Mouse (Mus musculus) adrenal gland (tissue): ENCODE measurements around the gene Zfp646.

Source experiments
- intact Hi-C: fragments of 180-260 bp; cut with DNase I; formaldehyde crosslinking; loops from one replicate; pipeline ENCODE4 v1.15.1; 2025

Zfp646 gene

DNA sequence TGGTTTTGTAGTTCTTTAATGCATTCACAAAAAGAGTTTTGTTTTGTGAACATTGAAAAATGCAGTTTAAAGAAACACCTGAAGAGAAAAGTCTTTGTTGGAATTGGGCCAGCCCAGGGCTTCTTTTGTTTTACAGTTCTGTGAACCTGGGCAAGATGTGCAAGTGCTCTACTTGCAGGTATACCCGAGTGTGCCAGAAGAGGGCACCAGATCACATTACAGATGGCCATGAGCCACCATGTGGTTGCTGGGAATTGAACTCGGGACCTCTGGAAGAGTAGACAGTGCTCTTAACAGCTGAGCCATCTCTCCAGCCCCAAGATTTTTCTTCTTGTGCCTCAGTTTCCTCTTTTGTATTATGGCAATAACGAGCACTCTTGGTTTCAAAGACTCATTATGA lies 42.2 kb downstream of the Zfp646 start:
- intact Hi-C loops, result no loop called here

DNA sequence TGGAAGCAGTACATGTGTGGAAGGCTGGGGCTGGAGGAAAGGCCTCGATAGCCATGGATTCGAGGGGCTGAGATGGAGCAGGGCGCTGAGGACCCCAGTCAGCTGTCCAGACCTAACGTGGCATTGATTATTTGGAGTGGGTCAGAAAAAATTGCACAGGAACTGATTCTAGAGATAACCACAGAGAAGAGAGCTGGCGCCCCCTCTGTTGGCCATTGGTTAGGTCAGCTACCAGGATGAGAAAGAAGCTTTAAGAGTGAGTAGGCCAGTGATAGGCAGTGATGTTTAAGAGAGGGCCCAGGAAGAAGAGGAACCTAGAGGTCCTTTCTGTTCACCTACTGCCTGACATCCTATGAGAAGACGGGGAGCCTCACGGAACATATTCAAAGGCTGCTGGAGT lies 43.3 kb downstream of the Zfp646 start:
- intact Hi-C loops, result no loop called here

DNA sequence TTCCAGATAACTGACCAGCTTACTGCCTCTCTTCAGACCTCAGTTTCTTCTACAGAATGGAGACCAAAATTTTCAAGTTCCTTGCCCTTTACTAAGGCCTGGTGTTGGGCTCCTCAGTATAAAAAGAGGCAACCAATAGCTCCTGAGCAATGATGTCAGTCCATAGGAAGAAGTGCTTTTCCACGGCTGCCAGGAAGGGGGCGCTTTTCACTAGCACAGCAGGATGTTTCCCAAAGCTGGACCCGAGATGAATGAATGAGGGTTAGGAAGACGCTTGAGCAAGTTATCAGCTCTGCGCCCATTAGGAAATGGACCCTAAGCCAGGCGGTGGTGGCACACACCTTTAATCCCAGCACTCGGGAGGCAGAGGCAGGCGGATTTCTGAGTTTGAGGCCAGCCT lies 45.5 kb downstream of the Zfp646 start:
- intact Hi-C loops, result no loop called here

DNA sequence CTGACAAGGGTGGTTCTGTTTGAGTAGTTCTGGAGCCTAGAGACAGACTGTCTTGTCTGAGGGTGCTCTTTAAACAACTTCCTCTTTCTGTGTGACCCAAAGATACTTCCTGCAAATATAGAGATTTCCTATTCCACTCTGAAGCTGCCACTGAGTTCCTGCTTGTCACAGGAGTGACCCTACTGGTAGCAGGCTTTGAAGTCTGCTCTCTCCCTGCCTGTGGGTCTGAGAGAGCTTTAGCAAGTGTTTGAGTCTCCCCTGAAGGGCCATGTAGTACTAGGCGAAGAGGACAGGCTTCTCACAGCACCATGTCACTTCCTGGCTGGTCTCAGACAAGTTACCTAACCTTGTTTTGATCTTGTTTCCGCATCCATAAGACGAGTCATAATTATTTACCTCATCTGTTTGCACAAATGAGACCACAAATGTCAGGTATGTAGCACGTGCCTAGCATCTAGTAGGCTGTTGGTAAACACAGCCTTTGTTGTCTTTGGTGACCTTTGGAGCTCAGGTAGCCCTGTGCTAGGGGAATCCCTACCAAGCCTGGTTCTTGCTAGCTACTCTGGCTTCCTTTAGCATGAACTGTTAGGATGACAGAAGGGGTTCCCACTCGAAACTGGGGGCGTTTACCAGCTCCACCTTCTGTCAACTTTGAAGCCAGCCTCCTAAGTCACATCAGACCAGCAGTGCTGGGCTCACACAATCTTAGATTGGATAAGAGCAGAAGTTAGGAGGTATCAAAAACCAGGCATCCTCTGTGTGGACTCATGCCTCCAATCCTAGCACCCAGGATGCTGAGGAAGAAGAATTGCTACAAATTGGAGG lies 46.6 kb downstream of the Zfp646 start:
- intact Hi-C loops, result no loop called here

DNA sequence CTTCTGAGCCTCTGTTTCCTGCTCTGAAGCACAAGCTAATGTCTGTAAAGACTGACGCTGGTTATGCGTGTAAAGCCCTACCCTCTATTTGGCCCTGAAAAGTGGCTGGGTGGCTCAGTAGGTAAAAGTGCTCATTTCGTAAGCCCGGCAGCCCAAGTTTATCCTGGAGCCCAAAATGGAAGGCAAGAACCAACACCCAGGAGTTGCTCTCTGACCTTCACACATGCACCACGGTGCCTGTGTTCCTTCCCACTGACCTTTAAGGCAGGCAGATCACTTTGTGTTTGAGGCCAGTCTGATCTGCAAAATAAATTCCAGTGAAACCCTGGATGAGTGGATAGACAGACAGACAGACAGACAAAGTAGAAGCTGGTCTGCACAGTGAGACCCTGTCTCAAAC lies 47.7 kb downstream of the Zfp646 start:
- intact Hi-C loops, result no loop called here

DNA sequence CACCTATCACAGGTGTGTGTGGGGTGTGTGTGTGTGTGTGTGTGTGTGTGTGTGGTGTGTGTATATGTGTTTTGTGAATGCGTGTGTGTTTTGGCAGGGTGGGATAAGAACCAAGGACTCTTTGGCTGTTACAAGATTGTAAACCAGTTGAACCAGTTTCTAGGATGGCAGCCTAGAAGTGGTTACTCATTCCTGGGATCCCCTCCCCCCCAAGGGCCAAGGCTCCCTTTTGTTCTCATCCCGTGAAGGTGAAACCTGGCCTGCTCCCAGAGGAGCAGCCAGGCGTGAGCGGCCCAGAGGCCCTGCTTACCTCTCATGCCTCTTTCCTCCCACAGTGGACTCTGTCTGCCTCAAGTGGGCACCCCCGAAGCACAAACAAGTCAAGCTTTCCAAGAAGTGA lies 49.2 kb downstream of the Zfp646 start:
- intact Hi-C loops, result no loop called here

DNA sequence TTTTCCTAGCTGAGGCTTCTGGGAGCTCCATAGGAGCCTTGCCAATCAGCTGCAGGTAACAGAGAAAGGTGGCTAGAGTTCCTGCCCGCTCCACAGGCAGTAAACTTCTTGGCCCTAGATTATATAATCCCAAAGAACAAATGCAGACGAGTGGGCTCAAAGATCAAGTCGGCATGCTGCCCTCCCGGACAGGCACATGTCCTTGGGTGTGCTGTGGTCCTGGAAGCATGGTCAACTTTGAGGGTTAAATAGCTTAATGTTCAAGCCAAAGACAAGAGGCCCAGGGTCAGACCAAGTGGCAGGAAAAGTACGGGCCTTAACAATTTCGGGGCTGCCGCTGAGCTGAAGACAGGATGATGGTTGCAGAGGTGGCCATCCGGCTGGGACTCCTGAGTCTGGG lies 50.0 kb downstream of the Zfp646 start:
- intact Hi-C loops, result no loop called here

DNA sequence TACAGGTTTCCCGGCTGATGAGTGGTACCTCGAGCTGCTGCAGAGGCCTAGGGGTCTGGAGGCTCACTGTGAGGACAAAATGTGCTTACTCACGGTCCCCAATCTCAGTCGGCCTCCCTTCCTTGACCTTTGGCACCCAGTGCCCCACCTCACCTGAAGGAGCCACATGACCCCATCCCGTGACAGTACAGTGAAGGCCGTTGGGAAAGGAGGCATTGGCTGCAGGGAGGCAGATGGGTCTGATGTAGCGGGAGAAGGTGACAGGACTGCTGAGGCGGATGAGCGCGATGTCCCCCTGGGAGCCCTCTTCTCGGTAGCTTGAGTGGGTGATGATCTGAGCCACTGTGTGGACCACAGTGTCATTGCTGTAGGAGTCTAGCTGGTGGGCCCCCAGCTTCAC lies 50.8 kb downstream of the Zfp646 start:
- intact Hi-C loops, result no loop called here

DNA sequence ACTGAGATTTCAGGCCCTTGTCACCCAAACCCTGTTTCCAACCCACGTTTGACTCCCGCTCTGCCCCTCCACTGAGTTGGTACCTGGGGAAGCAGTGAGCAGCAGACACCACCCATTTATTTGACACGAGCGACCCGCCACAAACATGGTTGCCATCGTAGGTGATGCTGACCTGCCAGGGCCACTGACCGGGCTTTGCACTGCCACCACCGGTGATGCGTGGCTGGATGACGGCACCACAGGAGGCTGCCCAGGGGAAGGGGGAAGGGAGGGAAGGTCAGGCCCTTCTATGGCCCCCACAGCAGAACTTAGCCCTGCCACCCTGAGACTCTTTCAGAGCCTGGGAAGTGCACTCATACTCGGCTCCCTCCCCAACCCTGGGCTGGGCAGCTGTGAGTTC lies 51.7 kb downstream of the Zfp646 start:
- intact Hi-C loops, result no loop called here

DNA sequence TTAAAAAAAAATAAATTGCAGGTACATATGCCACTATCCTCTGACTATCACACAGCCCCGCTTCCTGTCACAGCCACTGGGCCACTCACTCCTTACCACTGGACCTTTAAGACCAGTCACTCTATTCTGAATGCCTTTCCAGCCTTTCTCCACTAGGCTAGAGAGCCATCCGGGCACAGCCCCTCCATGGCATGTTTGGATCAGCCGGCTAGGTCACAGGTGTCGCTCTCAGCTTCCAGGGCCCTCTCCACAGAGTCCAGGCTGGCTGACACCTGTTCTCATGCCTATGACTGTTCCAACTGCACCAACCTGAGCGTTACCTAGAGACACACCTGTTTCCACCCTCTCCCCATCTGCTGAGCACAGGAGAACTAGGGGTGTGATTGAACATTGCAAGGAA lies 52.6 kb downstream of the Zfp646 start:
- intact Hi-C loops, result no loop called here

DNA sequence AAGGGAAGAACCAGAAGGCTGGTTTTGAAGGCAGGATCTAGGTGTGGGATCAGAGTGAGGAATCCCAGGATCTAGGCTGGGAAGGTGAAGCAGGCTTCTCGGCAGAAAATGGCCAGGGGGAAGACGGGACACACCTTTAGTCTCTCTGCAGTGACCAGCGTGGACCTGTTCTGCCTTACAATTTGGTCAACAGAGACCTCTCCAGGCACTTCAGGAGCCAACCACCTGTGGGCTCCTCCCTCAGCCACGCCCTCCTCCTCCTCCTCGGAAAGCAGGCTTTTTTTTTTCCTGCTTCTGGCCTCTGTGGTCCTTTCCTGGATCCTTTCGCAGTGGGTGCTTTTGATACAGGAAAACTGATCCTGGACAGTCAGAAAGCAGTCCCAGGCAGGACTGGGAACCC lies 53.9 kb downstream of the Zfp646 start, which contains the start of gene Prss8:
Gene Prss8 (minus strand): TSS at position 182 of the 400 bp plus-strand sequence.
- intact Hi-C loops, result no loop called here

DNA sequence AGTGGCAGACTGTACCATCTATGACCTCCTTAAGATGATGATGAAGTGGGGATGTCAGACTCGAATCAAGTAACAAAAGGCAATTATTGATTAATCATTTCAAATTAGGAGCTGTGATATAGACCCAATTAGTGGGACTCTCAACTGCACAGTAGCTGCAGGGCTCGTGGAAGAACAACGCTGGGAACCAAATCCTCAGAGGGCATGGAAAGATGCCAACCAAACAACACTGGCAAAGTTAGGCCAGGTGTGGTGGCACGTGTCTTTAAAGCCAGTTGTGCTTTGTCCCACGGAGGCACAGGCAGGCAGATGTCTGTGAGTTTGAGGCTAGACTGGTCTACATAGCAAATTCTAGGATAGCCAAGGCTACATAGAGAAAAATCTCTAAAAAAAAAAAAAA lies 54.6 kb downstream of the Zfp646 start:
- intact Hi-C loops, result no loop called here

DNA sequence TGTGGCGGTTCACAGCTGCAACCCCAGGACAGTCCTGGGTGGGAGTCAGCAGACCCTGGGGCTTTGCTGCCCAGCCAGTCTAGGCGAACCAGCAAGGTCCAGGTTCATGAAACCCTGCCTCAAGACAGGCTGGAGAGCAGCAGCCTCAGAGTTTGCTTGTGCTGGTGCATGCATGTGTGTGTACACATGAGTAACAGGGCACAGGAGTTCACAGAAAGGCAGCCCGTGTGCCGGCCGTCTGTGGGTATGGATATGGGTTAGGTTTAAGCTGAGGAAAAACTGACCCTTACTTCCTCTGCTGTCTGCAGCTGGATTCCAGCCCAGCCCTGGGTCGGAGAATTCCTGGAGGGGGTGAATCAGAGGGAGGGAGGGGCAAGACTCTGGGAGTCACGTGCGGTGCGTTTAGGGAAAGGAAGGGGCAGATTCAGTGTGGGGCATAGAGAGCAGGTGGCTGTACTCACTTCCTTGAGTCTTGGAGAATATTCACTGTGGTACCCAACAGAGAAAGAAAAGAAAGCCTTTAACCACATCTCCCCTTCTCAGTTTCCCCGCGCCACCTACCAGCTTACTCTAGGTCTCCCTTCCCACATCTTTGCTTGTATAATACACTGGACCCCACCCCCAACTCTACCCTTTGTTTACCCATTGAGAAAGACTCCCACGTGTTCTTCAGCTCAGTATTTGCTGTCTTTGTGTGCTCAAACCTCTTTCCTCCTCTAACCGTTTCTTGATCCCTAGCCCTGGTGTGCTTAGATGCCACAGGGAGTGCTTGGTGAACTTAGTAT lies 55.5 kb downstream of the Zfp646 start:
- intact Hi-C loops, result no loop called here

DNA sequence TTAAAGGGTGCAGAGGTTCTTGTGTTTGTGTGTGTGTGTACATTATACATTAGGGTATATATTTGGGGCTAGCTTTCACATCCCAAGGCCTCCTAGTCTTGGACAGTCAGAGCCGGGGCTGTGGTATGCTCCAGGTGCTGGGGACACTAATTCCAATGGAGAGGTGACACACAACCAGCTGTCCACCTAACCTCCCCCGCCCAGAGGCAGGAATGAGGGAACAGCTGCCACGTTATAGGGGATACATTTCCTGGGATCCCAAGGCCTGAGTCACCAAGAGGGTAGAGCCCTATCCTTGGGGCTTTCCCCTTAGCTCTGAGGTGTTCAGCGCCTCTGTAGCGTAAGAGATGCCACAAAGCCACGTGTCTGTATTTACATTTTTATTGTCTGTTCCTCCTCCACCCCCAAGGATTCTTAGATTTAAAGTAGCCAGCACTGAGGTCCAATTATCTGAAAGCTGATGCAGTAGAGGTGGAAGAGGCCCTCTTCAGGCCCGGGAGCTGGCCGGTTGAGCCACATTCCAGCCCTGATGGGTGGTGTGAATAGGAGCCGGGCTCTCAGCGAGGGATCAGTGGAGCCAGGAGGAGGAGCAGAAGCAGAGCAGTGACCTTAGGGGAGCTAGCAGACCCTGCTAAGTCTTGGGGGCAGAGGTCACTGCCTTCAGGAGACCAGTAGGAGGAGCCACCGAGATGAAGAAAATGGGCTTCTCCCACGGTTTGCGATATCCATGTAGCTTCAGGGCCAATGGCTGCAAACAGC lies 56.4 kb downstream of the Zfp646 start:
- intact Hi-C loops, result no loop called here

DNA sequence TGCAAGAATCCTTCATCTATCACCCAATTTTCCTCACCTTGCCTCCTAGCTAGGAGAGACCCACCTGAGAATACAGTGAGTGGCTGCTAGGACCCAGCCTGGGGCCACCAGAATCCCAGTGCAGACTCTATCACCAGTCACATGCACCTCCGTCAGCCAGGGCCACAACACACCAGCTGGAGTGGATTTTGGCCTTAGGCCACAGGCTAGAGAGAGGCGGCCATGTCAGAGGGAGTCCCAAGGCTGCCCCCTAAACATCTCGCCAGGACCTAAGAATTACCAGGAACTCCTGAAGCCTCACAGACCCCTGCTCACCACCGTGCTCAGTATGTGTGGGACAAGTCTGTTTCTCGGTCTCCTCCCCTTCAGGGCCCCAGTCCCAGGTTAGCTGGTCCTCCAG lies 58.1 kb downstream of the Zfp646 start:
- intact Hi-C loops, result no loop called here

DNA sequence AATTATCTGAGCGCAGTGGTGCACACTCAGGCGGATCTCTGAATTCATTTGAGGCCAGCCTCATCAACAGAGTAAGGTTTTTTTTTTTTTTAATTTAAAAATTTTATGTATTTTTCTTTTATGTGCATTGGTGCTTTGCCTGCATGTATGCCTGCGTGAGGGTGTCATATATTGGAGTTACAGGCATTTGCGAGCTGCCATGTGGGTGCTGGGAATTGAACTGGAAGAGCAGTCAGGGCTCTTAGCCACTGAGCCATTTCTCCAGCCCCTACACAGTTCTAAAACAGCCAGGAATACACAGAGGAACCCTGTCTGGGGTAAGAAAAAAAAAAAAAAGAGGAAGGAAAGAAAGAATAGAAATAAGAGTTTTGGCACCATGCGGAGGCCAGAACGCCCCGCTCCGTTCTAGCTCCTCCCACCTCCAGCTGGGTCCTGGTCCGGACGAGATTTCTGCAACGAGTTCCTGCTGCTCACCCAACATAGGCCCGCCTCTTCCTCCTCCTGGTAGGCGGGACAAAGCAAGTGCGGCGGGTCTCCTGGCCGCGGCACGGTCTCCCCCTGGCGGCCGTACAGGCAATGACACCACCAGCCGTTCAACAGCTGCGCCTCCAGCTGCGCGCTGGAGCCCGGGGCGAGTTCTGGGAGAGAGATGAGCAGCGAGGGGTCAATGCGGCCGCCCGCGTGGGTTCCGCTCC lies 59.2 kb downstream of the Zfp646 start:
- intact Hi-C loops, result no loop called here
